Mouse (Mus musculus) E14TG2a.4 (cell line): ENCODE results near the gene Tspan5.

Experiments used
- H3K27me3 ChIP-seq: 2 replicates; pipeline ENCODE4 v1.6.1; 2014; ENCODE audit warnings: low read length, control low read depth; ENCODE audit not compliant: insufficient read depth
- H3K36me3 ChIP-seq: 2 replicates; pipeline ENCODE4 v1.6.1; 2014; ENCODE audit warnings: low read length, control low read depth; ENCODE audit not compliant: insufficient read depth
- H3K4me1 ChIP-seq: replicated peaks from 2 replicates; pipeline ENCODE4 v1.6.1; 2014; ENCODE audit warnings: low read depth, low read length, control low read depth
- H3K4me3 ChIP-seq: replicated peaks from 2 replicates; pipeline ENCODE4 v1.5.1; 2014; ENCODE audit warnings: mild to moderate bottlenecking, low read length
- H3K9me3 ChIP-seq: 2 replicates; pipeline ENCODE4 v1.6.1; 2014; ENCODE audit warnings: low read length, control low read depth
- CTCF ChIP-seq: conservative IDR thresholded peaks from 2 replicates; pipeline ENCODE4 v1.5.1; 2014; ENCODE audit warnings: low read length
- NANOG ChIP-seq: IDR thresholded peaks from 2 replicates; pipeline ENCODE4 v1.6.1; 2014; ENCODE audit warnings: borderline replicate concordance, low read length, mixed read lengths
- POU5F1 ChIP-seq: IDR thresholded peaks from 2 replicates; pipeline ENCODE4 v1.6.1; 2014; ENCODE audit warnings: low read length, borderline replicate concordance

The Tspan5 gene

GRCm38 (mm10) chr3:138826243-138826800 is 84.3 kb downstream of the Tspan5 start:
- Histone ChIP-seq H3K4me3 (no peak overlapping the region), H3K9me3 (peaks cover 8% of the 10 kb centered on the region; the same call in 1 of the 2 replicates), H3K4me1 (peaks cover 80% of the 10 kb centered on the region), H3K36me3 (peaks cover 5% of the 10 kb centered on the region; the same call in 1 of the 2 replicates), H3K27me3 (no peaks in the 10 kb centered on the region)
- no peak for TF ChIP-seq CTCF
- 0 out of 2 replicates have a peak, but pooled peaks have one; percentile 10 for TF ChIP-seq NANOG

- H3K4me3 ChIP-seq = no peak overlapping the region
- TF ChIP-seq NANOG = no peak
- TF ChIP-seq CTCF = no peak
- TF ChIP-seq POU5F1 = no peak
- no peaks in the 10 kb centered on the region for H3K27me3 ChIP-seq
- peaks cover 7% of the 10 kb centered on the region; the same call in 1 of the 2 replicates for H3K36me3 ChIP-seq
- H3K9me3 ChIP-seq = no peaks in the 10 kb centered on the region
- peaks cover 50% of the 10 kb centered on the region for H3K4me1 ChIP-seq
These were observed 91.0 kb downstream of the Tspan5 start for GRCm38 (mm10) chr3:138832827-138833517.

- TF ChIP-seq NANOG (no peak), CTCF (no peak), POU5F1 (no peak)
- no peak overlapping the region for H3K4me3 ChIP-seq
- H3K36me3 ChIP-seq = peaks cover 7% of the 10 kb centered on the region; the same call in 1 of the 2 replicates
- no peaks in the 10 kb centered on the region for H3K9me3 ChIP-seq
- no peaks in the 10 kb centered on the region for H3K27me3 ChIP-seq
- H3K4me1 ChIP-seq = peaks cover 46% of the 10 kb centered on the region
These were observed 92.2 kb downstream of the Tspan5 start for GRCm38 (mm10) chr3:138834174-138834573.

- TF ChIP-seq CTCF = no peak
- TF ChIP-seq NANOG = no peak
- no peak for TF ChIP-seq POU5F1
- Histone ChIP-seq H3K27me3 (no peaks in the 10 kb centered on the region), H3K4me1 (peaks cover 31% of the 10 kb centered on the region), H3K9me3 (no peaks in the 10 kb centered on the region), H3K36me3 (peaks cover 7% of the 10 kb centered on the region; the same call in 1 of the 2 replicates), H3K4me3 (no peak overlapping the region)
These were observed 94.9 kb downstream of the Tspan5 start for GRCm38 (mm10) chr3:138836937-138837336.

- H3K9me3 ChIP-seq = no peaks in the 10 kb centered on the region
- H3K27me3 ChIP-seq = no peaks in the 10 kb centered on the region
- peaks cover 3% of the 10 kb centered on the region; the same call in 1 of the 2 replicates for H3K36me3 ChIP-seq
- peaks cover 28% of the 10 kb centered on the region for H3K4me1 ChIP-seq
- H3K4me3 ChIP-seq = peak overlapping the region; percentile 27; the same call in 1 of the 2 replicates
- TF ChIP-seq NANOG (no peak), CTCF (no peak), POU5F1 (no peak)
These were observed 95.7 kb downstream of the Tspan5 start for GRCm38 (mm10) chr3:138837651-138838050.

- no peaks in the 10 kb centered on the region for H3K27me3 ChIP-seq
- no peaks in the 10 kb centered on the region for H3K36me3 ChIP-seq
- H3K4me3 ChIP-seq = no peak overlapping the region
- no peak for TF ChIP-seq NANOG
- peaks cover 27% of the 10 kb centered on the region for H3K4me1 ChIP-seq
- no peaks in the 10 kb centered on the region for H3K9me3 ChIP-seq
These were observed 97.7 kb downstream of the Tspan5 start for GRCm38 (mm10) chr3:138839656-138840055.

GRCm38 (mm10) chr3:138841288-138841687 is 99.3 kb downstream of the Tspan5 start:
- H3K4me3 ChIP-seq = no peak overlapping the region

GRCm38 (mm10) chr3:138843180-138843579 is 101.2 kb downstream of the Tspan5 start:
- H3K36me3 ChIP-seq = no peaks in the 10 kb centered on the region
- H3K4me3 ChIP-seq = no peak overlapping the region
- H3K27me3 ChIP-seq = no peaks in the 10 kb centered on the region
- TF ChIP-seq POU5F1 (no peak), CTCF (no peak)
- no peaks in the 10 kb centered on the region for H3K9me3 ChIP-seq
- H3K4me1 ChIP-seq = 0 out of 2 replicates have a peak, but pooled peaks cover 4% of the 10 kb centered on the region

More at GRCm38 (mm10) chr3:138841288-138841687, 99.3 kb downstream of the Tspan5 start:
- no peaks in the 10 kb centered on the region for H3K27me3 ChIP-seq
- TF ChIP-seq NANOG (no peak), CTCF (no peak), POU5F1 (no peak)
- no peaks in the 10 kb centered on the region for H3K9me3 ChIP-seq
- H3K4me1 ChIP-seq = peaks cover 19% of the 10 kb centered on the region
- H3K36me3 ChIP-seq = no peaks in the 10 kb centered on the region

GRCm38 (mm10) chr3:138843641-138844040 is 101.6 kb downstream of the Tspan5 start:
- H3K9me3 ChIP-seq = no peaks in the 10 kb centered on the region
- 0 out of 2 replicates have a peak, but pooled peaks cover 4% of the 10 kb centered on the region for H3K4me1 ChIP-seq
- no peaks in the 10 kb centered on the region for H3K36me3 ChIP-seq
- no peaks in the 10 kb centered on the region for H3K27me3 ChIP-seq
- TF ChIP-seq POU5F1 (no peak), NANOG (no peak), CTCF (no peak)
- H3K4me3 ChIP-seq = no peak overlapping the region
